Mouse (Mus musculus): ENCODE data around the gene Cdkl5. TPM values are rescaled to one million over a fixed set of nuclear protein-coding genes. Genes with fewer than 3 reads are reported as not detected.
"Not testable (repeated sequence)": the region's sequence is repeated elsewhere in the genome, so short reads cannot be mapped to it uniquely, and the experiment has no call there.

Cdkl5 gene
- polyA plus RNA-seq, 1 experiment from 2014 or later, result 0.66 TPM

- no peak for ATAC-seq
- TF ChIP-seq CTCF (IDR thresholded peaks at IDR 0.05; ENCODE audit: low read depth), result no peak
- no peaks in the 10 kb centered on the region for H3K36me3 ChIP-seq (ENCODE audit: control insufficient read depth, insufficient read depth)
- no peak overlapping the region for H3K9ac ChIP-seq (ENCODE audit: low read depth, low read length)
- H3K4me3 ChIP-seq (ENCODE audit: low read depth, low read length), result no peak overlapping the region
- 85% methylated on average over 4 of the region's 4 CpGs for WGBS
- H3K9me3 ChIP-seq (ENCODE audit: control insufficient read depth), result no peaks in the 10 kb centered on the region
- H3K27ac ChIP-seq (ENCODE audit: low read depth, low read length), result no peak overlapping the region
- H3K27me3 ChIP-seq (replicated peaks; ENCODE audit: control insufficient read depth, insufficient read depth, low read length), result no peaks in the 10 kb centered on the region
- H3K4me1 ChIP-seq (replicated peaks; ENCODE audit: control insufficient read depth, insufficient read depth, low read length), result no peaks in the 10 kb centered on the region
- H3K4me2 ChIP-seq (replicated peaks; ENCODE audit: low read depth), result no peak overlapping the region
Observed at GRCm38 (mm10) chrX:160863689-160864383, 130.7 kb downstream of the Cdkl5 start.

GRCm38 (mm10) chrX:160808226-160808625 lies 186.3 kb downstream of the Cdkl5 start:
- H3K9ac ChIP-seq (ENCODE audit: low read depth, low read length), result no peak overlapping the region
- H3K27me3 ChIP-seq (replicated peaks; ENCODE audit: control insufficient read depth, insufficient read depth, low read length), result no peaks in the 10 kb centered on the region
- TF ChIP-seq CTCF (IDR thresholded peaks at IDR 0.05; ENCODE audit: low read depth), result no peak
- H3K36me3 ChIP-seq (ENCODE audit: control insufficient read depth, insufficient read depth), result no peaks in the 10 kb centered on the region
- no peak overlapping the region for H3K4me2 ChIP-seq (replicated peaks; ENCODE audit: low read depth)
- 84% methylated on average over 7 of the region's 7 CpGs for WGBS
- no peak for ATAC-seq
- no peaks in the 10 kb centered on the region for H3K4me1 ChIP-seq (replicated peaks; ENCODE audit: control insufficient read depth, insufficient read depth, low read length)
- no peaks in the 10 kb centered on the region for H3K9me3 ChIP-seq (ENCODE audit: control insufficient read depth)
- no peak overlapping the region for H3K27ac ChIP-seq (ENCODE audit: low read depth, low read length)
- no peak overlapping the region for H3K4me3 ChIP-seq (ENCODE audit: low read depth, low read length)

GRCm38 (mm10) chrX:160804409-160805150 lies 189.9 kb downstream of the Cdkl5 start:
- ATAC-seq, result no peak
- Histone ChIP-seq H3K9me3 (ENCODE audit: control insufficient read depth) (no peaks in the 10 kb centered on the region), H3K36me3 (ENCODE audit: control insufficient read depth, insufficient read depth) (no peaks in the 10 kb centered on the region), H3K4me2 (replicated peaks; ENCODE audit: low read depth) (no peak overlapping the region), H3K4me1 (replicated peaks; ENCODE audit: control insufficient read depth, insufficient read depth, low read length) (no peaks in the 10 kb centered on the region), H3K27me3 (replicated peaks; ENCODE audit: control insufficient read depth, insufficient read depth, low read length) (no peaks in the 10 kb centered on the region), H3K27ac (ENCODE audit: low read depth, low read length) (no peak overlapping the region), H3K4me3 (ENCODE audit: low read depth, low read length) (no peak overlapping the region), H3K9ac (ENCODE audit: low read depth, low read length) (no peak overlapping the region)
- 82% methylated on average over 4 of the region's 4 CpGs for WGBS
- no peak for TF ChIP-seq CTCF (IDR thresholded peaks at IDR 0.05; ENCODE audit: low read depth)

- no peak overlapping the region for H3K9ac ChIP-seq (ENCODE audit: low read depth, low read length)
- H3K27ac ChIP-seq (ENCODE audit: low read depth, low read length), result no peak overlapping the region
- H3K4me3 ChIP-seq (ENCODE audit: low read depth, low read length), result no peak overlapping the region
- no peaks in the 10 kb centered on the region for H3K36me3 ChIP-seq (ENCODE audit: control insufficient read depth, insufficient read depth)
- H3K27me3 ChIP-seq (replicated peaks; ENCODE audit: control insufficient read depth, insufficient read depth, low read length), result no peaks in the 10 kb centered on the region
- WGBS, result 88% methylated on average over 4 of the region's 4 CpGs
- no peak for TF ChIP-seq CTCF (IDR thresholded peaks at IDR 0.05; ENCODE audit: low read depth)
- ATAC-seq, result no peak
- H3K4me1 ChIP-seq (replicated peaks; ENCODE audit: control insufficient read depth, insufficient read depth, low read length), result no peaks in the 10 kb centered on the region
- H3K4me2 ChIP-seq (replicated peaks; ENCODE audit: low read depth), result no peak overlapping the region
- no peaks in the 10 kb centered on the region for H3K9me3 ChIP-seq (ENCODE audit: control insufficient read depth)
Observed at GRCm38 (mm10) chrX:160794920-160795319, 199.6 kb downstream of the Cdkl5 start.

DNA sequence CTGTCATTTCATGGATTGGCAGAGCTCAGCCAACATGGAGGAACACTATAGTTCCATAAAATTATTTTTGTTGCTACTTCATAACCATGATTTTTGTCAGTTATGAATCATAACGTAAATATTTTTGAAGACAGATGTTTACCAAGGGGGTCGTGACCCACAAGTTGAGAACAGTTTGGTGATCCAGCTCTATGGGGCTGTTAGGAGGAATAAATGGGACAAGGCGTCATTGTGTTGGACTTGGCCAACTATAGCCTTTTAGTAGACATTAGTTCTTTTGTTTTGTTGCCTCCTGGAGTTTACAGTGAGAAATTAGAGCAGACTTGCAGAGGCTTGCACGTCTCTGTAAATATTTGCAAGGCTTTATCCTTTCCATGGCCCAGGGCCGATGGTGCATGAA lies 212.2 kb downstream of the Cdkl5 start:
- ATAC-seq, result no peak
- Histone ChIP-seq H3K27ac (ENCODE audit: low read depth, low read length) (no peak overlapping the region), H3K4me1 (replicated peaks; ENCODE audit: control insufficient read depth, insufficient read depth, low read length) (no peaks in the 10 kb centered on the region), H3K27me3 (replicated peaks; ENCODE audit: control insufficient read depth, insufficient read depth, low read length) (no peaks in the 10 kb centered on the region), H3K4me2 (replicated peaks; ENCODE audit: low read depth) (no peak overlapping the region), H3K36me3 (ENCODE audit: control insufficient read depth, insufficient read depth) (no peaks in the 10 kb centered on the region), H3K9ac (ENCODE audit: low read depth, low read length) (no peak overlapping the region), H3K4me3 (ENCODE audit: low read depth, low read length) (no peak overlapping the region), H3K9me3 (ENCODE audit: control insufficient read depth) (no peaks in the 10 kb centered on the region)
- 76% methylated on average over 5 of the region's 5 CpGs for WGBS
- no peak for TF ChIP-seq CTCF (IDR thresholded peaks at IDR 0.05; ENCODE audit: low read depth)

DNA sequence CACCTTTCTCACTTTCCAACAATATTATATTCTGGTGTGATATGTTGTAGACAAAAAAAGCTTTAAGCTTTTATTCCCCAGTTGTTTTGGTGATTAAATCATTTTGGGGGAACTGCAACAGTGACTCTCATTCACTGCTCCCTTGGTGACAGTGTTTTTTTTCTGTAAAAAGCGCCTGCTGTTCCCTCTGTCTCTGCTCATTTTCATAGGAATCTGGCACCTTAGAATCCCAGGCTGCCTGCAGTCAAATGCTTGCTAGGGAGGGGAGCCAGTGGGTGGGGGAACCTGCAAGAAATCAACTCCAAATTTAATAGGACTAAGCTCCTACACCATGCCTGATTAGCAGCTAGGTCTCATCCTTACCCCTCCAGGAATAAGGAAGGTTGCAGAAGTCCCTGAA lies 221.5 kb downstream of the Cdkl5 start:
- no peak overlapping the region for H3K4me2 ChIP-seq (replicated peaks; ENCODE audit: low read depth)
- no peak overlapping the region for H3K9ac ChIP-seq (ENCODE audit: low read depth, low read length)
- no peak for ATAC-seq
- no peaks in the 10 kb centered on the region for H3K4me1 ChIP-seq (replicated peaks; ENCODE audit: control insufficient read depth, insufficient read depth, low read length)
- TF ChIP-seq CTCF (IDR thresholded peaks at IDR 0.05; ENCODE audit: low read depth), result no peak
- 53% methylated on average over 1 of the region's 1 CpGs for WGBS
- H3K4me3 ChIP-seq (ENCODE audit: low read depth, low read length), result no peak overlapping the region
- H3K36me3 ChIP-seq (ENCODE audit: control insufficient read depth, insufficient read depth), result no peaks in the 10 kb centered on the region
- H3K27ac ChIP-seq (ENCODE audit: low read depth, low read length), result no peak overlapping the region
- no peaks in the 10 kb centered on the region for H3K27me3 ChIP-seq (replicated peaks; ENCODE audit: control insufficient read depth, insufficient read depth, low read length)
- H3K9me3 ChIP-seq (ENCODE audit: control insufficient read depth), result no peaks in the 10 kb centered on the region

DNA sequence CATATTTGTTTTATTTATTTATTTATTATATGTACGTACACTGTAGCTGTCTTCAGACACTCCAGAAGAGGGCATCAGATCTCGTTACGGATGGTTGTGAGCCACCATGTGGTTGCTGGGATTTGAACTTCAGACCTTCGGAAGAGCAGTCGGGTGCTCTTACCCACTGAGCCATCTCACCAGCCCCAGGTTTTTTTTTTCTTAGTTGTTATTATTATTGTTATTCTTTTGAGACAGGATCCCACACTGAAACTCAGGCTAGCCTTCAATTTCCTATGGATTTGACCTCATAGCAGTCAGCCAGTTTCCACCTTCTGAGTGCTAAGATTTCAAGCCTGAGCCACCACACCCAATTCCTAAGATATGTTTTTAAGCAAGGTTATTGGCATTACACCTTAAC lies 224.9 kb downstream of the Cdkl5 start:
- H3K4me3 ChIP-seq (ENCODE audit: low read depth, low read length); ATAC-seq; H3K27me3 ChIP-seq (replicated peaks; ENCODE audit: control insufficient read depth, insufficient read depth, low read length); H3K9ac ChIP-seq (ENCODE audit: low read depth, low read length); H3K9me3 ChIP-seq (ENCODE audit: control insufficient read depth); H3K36me3 ChIP-seq (ENCODE audit: control insufficient read depth, insufficient read depth); H3K4me2 ChIP-seq (replicated peaks; ENCODE audit: low read depth); H3K27ac ChIP-seq (ENCODE audit: low read depth, low read length); H3K4me1 ChIP-seq (replicated peaks; ENCODE audit: control insufficient read depth, insufficient read depth, low read length): not testable (repeated sequence)
- WGBS, result 77% methylated on average over 5 of the region's 5 CpGs
